In genomic region chr11:11729216-11729615, GRCm38 (mm10) we compare ENCODE assay signal across 15 mouse cellular contexts. TPM values are rescaled to one million over a fixed set of nuclear protein-coding genes. Genes with fewer than 3 reads are reported as not detected.
DNase-seq lines count a peak whose midpoint lies in the region; ATAC-seq and TF ChIP-seq lines count a peak whose summit lies in the region.
"Had no signal": no experiment of that assay in that cellular context is flagged by ENCODE, and none has a peak within 500 bp of the region (broad histone marks: within the 10 kb centered on the region; RNA-seq: fewer than 3 reads in every experiment).

No protein-coding gene starts in this region.

- H3K27me3 ChIP-seq in lung, embryonic 14.5 days (ENCODE audit: insufficient read depth, low read length), result no peaks in the 10 kb centered on the region
- H3K27me3 ChIP-seq in liver, embryonic 14.5 days (ENCODE audit: control insufficient read depth, insufficient read depth, low read length), result no peaks in the 10 kb centered on the region
- no peaks in the 10 kb centered on the region for H3K27me3 ChIP-seq in stomach, embryonic 16.5 days (ENCODE audit: control insufficient read depth, insufficient read depth, low read length)
- H3K27me3 ChIP-seq: embryonic facial prominence, embryonic 12.5 days had no signal

- DNase-seq in lung, embryonic 14.5 days, result no peak
- DNase-seq in lung, adult 18-20 months, result no peak
- peak; percentile 88 for DNase-seq in c-Kit-positive CD71-positive TER-119-positive erythroid progenitor cells, embryonic 14.5 days (ENCODE audit: low spot score)
- DNase-seq in liver, embryonic 14.5 days (ENCODE audit: low read depth in 3 of 3, low spot score in 3 of 3), result peak; percentile 83 to 90 (median 87)
- no peak for DNase-seq in frontal cortex, adult 2 months (ENCODE audit: extremely low spot score in 1 of 2, low spot score in 1 of 2)
- DNase-seq in T-cell, adult 2 months (ENCODE audit: low spot score), result no peak
- DNase-seq: adrenal gland, postnatal 36 days; cerebellum, adult 9-11 months; forebrain, postnatal 0 days; kidney, adult 2 months; layer of hippocampus, adult 9-11 months; lung, postnatal 4 days; thymus, postnatal 4 days had no signal

- TF ChIP-seq EP300 in liver, embryonic 14.5 days (IDR thresholded peaks at IDR 0.05; ENCODE audit: low read depth), result peak; percentile 95

- peak; percentile 55; the same call in 1 of the 2 replicates for ATAC-seq in lung, embryonic 14.5 days (ENCODE audit: insufficient read depth)
- ATAC-seq in liver, embryonic 14.5 days (ENCODE audit: insufficient read depth), result peak; percentile 86
- ATAC-seq in stomach, embryonic 16.5 days (ENCODE audit: insufficient read depth, low FRiP score), result peak; percentile 62
- ATAC-seq: forebrain, postnatal 0 days had no signal

- H3K4me3 ChIP-seq in lung, embryonic 14.5 days (ENCODE audit: low read depth, low read length), result no peak overlapping the region
- H3K4me3 ChIP-seq in liver, embryonic 14.5 days (ENCODE audit: insufficient read depth in 1 of 2, low read depth in 2 of 2, low read length in 2 of 2), result peak overlapping the region in 1 of 2 experiments; percentile 8; a peak in 1 of 4 replicates
- H3K4me3 ChIP-seq in stomach, embryonic 16.5 days (replicated peaks; ENCODE audit: low read length), result no peak overlapping the region
- H3K4me3 ChIP-seq: embryonic facial prominence, embryonic 12.5 days had no signal

- no peak overlapping the region for H3K27ac ChIP-seq in lung, embryonic 14.5 days (ENCODE audit: low read depth)
- peak overlapping the region; percentile 100 for H3K27ac ChIP-seq in liver, embryonic 14.5 days
- H3K27ac ChIP-seq in stomach, embryonic 16.5 days (ENCODE audit: low read length), result no peak overlapping the region
- H3K27ac ChIP-seq: embryonic facial prominence, embryonic 12.5 days had no signal

- H3K4me2 ChIP-seq in lung, embryonic 14.5 days, result no peak overlapping the region
- peak overlapping the region; percentile 69 for H3K4me2 ChIP-seq in liver, embryonic 14.5 days (ENCODE audit: low read depth)
- no peak overlapping the region for H3K4me2 ChIP-seq in stomach, embryonic 16.5 days (ENCODE audit: low read depth, low read length)
- H3K4me2 ChIP-seq: embryonic facial prominence, embryonic 12.5 days had no signal

- no peaks in the 10 kb centered on the region for H3K9me3 ChIP-seq in lung, embryonic 14.5 days (ENCODE audit: low read depth, low read length)
- H3K9me3 ChIP-seq in liver, embryonic 14.5 days (ENCODE audit: control insufficient read depth, low read length), result no peaks in the 10 kb centered on the region
- H3K9me3 ChIP-seq in stomach, embryonic 16.5 days (replicated peaks; ENCODE audit: control insufficient read depth, low read length), result no peaks in the 10 kb centered on the region
- H3K9me3 ChIP-seq: embryonic facial prominence, embryonic 12.5 days had no signal

- WGBS in lung, embryonic 14.5 days, result 65% methylated on average over 6 of the region's 6 CpGs
- 8% methylated on average over 6 of the region's 6 CpGs for WGBS in liver, embryonic 14.5 days (ENCODE audit: insufficient replicate concordance)
- 81% methylated on average over 6 of the region's 6 CpGs for WGBS in stomach, embryonic 16.5 days

- no peaks in the 10 kb centered on the region for H3K36me3 ChIP-seq in lung, embryonic 14.5 days (ENCODE audit: insufficient read depth)
- H3K36me3 ChIP-seq in liver, embryonic 14.5 days (replicated peaks; ENCODE audit: control insufficient read depth, insufficient read depth, low read depth), result peaks cover 14% of the 10 kb centered on the region
- no peaks in the 10 kb centered on the region for H3K36me3 ChIP-seq in stomach, embryonic 16.5 days (ENCODE audit: control insufficient read depth, insufficient read depth, low read length)
- H3K36me3 ChIP-seq: embryonic facial prominence, embryonic 12.5 days had no signal

- no peak for TF ChIP-seq CTCF in lung, embryonic 14.5 days (IDR thresholded peaks at IDR 0.05; ENCODE audit: low read depth)
- no peak for TF ChIP-seq CTCF in liver, embryonic 14.5 days (IDR thresholded peaks at IDR 0.05; ENCODE audit: low read depth)

- no peaks in the 10 kb centered on the region; the same call in 1 of the 2 replicates for H3K4me1 ChIP-seq in lung, embryonic 14.5 days (ENCODE audit: insufficient read depth)
- peaks cover 88 to 95% of the 10 kb centered on the region in 2 experiments for H3K4me1 ChIP-seq in liver, embryonic 14.5 days (replicated peaks; ENCODE audit: control insufficient read depth in 2 of 2, insufficient read depth in 2 of 2, low read length in 1 of 2)
- no peaks in the 10 kb centered on the region; the same call in 1 of the 2 replicates for H3K4me1 ChIP-seq in stomach, embryonic 16.5 days (ENCODE audit: control insufficient read depth, insufficient read depth, low read length)
- H3K4me1 ChIP-seq: embryonic facial prominence, embryonic 12.5 days had no signal

- H3K9ac ChIP-seq in lung, embryonic 14.5 days, result no peak overlapping the region
- H3K9ac ChIP-seq in liver, embryonic 14.5 days (replicated peaks), result peak overlapping the region; percentile 82
- H3K9ac ChIP-seq in stomach, embryonic 16.5 days (ENCODE audit: low read length), result no peak overlapping the region
- H3K9ac ChIP-seq: embryonic facial prominence, embryonic 12.5 days; forebrain, postnatal 0 days had no signal

RNA-seq across cellular contexts. Expression of gene Ikzf1, which starts 44.4 kb away (rescaled TPM):
- polyA plus RNA-seq in lung, embryonic 14.5 days (2014; fragmentation: Nextera tagmentation; extraction: Ambion mirVana), result 2.2 and 2.4 TPM in 2 replicates
- polyA plus RNA-seq in liver, embryonic 14.5 days (2012; rRNA removed), result 63.3 and 65.4 TPM in 2 replicates
- 46.6 and 60.5 TPM in 2 replicates for polyA plus RNA-seq in liver, embryonic 14.5 days (2014; fragmentation: Nextera tagmentation; extraction: Ambion mirVana)
- polyA plus RNA-seq in stomach, embryonic 16.5 days (2015; fragmentation: Nextera tagmentation; extraction: Ambion mirVana), result 3.5 and 3.8 TPM in 2 replicates
- polyA plus RNA-seq in frontal cortex, adult 2 months (2012; rRNA removed), result 3.0 and 3.1 TPM in 2 replicates

Comparison
In these comparisons a context has a peak if more than half of its experiments do, and no peak if none do; other contexts are left out.
1. DNase-seq: peak in c-Kit-positive CD71-positive TER-119-positive erythroid progenitor cells, embryonic 14.5 days (single experiment) and liver, embryonic 14.5 days (3 of 3); none in lung, embryonic 14.5 days (single experiment), lung, adult 18-20 months (0 of 2), frontal cortex, adult 2 months (0 of 2) and T-cell, adult 2 months (single experiment).
2. Peak in every context shown above with its lines, with median percentiles within 50 percentile points of each other: ATAC-seq.